Mouse (Mus musculus): ENCODE measurements around the gene Myo3b.

DNA sequence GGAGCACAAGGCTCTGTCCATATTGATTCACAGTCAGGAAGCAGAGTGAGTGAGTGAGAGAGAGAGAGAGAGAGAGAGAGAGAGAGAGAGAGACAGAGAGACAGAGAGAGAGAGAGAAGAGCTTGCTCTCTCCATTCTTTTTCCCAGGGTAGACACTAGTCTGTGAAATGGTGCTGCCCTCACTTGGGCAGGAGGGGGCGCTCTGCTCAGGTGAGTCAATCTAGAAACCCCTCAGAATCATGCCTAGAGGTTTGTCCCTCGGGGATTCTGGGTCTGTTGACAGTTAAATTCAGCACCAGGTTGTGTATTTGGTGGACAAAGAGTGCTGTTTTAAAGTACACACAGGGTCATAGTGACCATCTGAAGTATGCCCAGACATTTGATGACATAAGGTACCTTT, 48.3 kb upstream of the Myo3b start:
- TF ChIP-seq POLR2A (IDR thresholded peaks at IDR 0.05; ENCODE audit: extremely low read depth, insufficient read depth, low read length) (no peak), CTCF (IDR thresholded peaks at IDR 0.05; ENCODE audit: low read depth, low read length) (peak; percentile 44)

All from liver, adult 2 months (tissue).